Mouse (Mus musculus) A20 (cell line): ENCODE measurements around the gene Odf2.
"Not testable (repeated sequence)": the region's sequence is repeated elsewhere in the genome, so short reads cannot be mapped to it uniquely, and the experiment has no call there.

Experiments
- DNase-seq: peaks from one replicate; pipeline ENCODE4 v3.0.0-alpha.2; 2011; ENCODE audit warnings: low read depth, low spot score

The Odf2 gene

DNA sequence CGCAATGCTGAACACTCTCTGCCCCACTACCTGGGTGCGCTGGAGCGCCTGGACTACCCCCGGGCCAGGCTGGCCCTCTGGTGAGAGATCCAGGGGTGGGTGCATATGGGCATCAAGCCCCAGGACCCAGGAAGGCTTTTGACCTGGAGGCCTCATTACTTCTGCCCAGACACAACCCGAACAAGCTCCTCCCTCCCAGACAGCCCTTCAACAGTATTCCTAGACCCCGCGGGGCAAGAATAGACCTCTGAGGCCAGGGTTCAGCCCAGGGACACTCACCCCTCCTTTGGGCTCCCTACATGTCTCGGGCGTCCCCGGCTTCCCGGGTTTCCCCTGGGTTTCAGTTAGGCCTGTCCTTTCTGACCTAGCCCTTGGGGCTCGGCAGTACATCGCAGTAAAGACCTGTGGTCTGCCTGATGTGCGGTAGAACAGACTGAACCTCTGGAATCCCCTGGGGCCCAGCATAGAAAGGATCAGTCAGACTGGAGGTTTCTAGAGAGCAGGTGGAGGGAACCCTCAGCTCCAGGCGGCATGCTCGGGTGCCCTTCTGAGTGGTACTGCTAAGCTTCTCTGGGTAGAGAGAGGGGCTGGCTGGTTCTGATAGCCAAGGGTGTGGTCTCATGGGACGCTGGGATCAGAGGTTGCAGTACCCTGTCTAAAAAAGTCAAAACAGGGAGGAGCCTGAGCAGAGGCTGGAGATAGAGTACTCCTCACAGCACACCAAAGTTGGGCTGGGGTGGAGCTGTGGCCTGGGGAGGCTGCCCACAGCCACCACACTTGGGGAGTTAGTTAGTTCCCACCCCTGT is 19.2 kb upstream of the Odf2 start:
- no peak for DNase-seq

DNA sequence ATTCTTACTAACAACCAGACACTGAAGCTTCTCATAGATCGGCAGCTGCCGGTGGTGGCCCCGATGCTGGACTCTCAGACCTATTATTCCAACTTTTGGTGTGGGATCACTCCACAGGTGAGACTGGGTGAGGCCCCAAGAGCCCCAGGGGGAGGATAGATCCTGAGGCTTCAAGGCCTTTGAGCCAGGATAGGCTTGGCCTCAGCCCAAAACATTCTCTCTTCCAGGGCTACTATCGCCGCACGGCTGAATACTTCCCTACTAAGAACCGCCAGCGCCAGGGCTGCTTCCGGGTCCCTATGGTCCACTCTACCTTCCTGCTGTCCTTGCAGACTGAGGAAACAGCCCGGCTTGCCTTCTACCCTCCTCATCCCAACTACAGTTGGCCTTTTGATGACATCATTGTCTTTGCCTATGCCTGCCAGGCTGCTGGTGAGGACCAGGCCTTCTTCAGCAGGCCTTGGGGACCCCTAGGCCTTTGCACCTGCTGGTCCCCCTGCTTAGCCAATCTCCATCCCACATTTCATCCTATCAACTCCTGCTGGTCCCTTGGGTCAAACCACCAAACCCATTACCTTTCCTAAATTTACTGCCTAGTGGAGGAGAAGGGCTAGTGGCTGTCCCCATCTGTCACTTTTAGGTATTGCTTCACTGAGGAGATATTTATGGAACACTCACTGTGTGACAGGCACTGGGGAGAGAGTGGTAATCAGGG is 16.3 kb upstream of the Odf2 start:
- DNase-seq, result no peak

DNA sequence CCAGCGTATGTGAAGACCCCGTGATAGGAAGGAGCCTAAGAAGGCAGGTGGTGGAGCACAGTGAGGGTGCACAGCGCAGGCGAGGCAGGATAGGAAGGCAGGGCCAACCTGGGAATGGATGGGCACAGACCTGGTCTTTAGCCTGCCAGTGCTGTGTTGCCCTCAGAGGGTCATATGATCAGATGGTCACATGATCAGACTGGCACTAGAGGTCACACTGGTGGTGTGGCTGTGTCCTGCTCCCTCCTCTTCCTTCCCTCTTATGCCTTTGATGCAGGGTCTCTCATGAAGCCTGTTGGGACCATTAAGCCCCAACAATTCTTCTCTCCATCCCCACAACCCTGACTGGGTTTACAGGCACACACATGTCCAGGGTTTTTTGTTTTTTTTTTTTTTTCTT is 15.2 kb upstream of the Odf2 start:
- DNase-seq, result no peak

DNA sequence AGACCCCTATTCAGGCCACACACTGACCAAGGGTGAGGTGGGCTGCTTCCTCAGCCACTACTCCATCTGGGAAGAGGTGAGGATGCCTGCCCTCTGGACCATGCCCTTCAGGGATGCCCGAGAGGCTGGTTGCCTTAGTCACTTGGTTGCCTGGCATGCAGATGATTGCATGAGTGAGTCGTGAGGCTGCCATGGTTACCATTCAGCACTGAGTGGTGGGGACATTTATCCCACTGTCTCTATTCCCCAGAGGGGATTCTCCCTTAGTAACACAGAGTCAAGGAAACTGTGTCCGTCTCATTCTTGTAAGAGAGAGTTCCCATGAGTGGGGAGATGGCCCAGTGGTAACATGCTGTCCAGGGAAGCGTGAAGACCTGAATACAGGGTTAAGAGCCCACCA is 11.0 kb upstream of the Odf2 start:
- no peak for DNase-seq

DNA sequence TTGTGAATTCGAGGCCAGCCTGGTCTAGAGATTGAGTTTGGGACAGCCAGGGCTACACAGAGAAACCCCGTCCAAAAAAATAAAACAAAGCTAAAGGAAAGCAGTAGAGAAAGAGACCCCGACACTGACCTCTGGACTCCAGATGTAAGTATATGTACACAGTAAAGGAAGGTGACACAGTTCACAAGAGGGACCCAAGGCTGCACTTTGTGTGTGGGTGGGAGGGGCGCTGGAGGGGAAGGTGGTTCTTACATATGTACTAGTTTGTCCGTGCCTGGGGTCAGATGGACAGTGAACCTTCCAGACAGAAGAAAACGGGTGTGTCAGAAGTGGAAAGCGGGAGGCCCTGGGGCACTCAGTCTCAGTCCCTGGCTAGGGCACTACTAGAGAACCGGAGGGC is 9.8 kb upstream of the Odf2 start:
- no peak for DNase-seq

DNA sequence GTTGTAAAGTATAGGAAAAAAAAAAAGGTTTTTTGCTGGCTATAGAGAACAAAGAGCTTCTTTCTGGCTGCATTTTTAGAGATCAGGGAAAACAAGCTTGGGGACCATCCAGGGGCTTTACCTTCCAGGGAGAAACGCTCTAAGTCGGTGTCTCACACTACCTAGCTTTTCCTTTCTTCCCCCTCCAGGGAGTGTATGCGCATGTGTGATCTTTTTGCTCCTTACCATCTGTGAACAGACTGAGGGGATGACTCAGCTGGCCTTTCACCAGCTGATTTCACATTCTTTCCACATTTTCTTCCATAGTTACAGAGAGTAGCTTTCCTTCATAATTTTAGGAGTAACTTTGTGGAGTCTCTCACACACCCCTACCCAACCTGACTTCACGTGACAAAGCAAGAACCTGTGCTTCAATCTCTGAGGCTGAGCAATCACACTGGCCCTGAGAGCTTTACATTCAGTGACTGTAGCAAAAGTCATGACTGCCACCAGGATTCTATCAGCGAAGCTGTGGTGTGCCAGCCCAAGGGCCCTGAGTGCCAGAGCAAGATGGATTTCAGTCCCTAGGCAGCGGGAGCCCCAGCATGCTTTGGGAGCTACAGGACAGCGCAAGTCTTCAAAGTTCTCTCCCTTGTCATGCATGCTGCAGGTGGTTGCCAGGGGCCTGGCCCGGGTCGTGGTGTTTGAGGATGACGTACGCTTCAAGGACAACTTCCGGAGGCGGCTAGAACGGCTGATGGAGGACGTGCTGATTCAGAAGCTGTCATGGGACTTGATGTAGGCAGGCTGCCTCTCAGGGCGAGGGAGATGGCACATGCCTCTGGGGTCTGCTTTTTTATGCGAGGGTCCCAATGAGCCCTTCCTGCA is 8.8 kb upstream of the Odf2 start:
- no peak for DNase-seq

DNA sequence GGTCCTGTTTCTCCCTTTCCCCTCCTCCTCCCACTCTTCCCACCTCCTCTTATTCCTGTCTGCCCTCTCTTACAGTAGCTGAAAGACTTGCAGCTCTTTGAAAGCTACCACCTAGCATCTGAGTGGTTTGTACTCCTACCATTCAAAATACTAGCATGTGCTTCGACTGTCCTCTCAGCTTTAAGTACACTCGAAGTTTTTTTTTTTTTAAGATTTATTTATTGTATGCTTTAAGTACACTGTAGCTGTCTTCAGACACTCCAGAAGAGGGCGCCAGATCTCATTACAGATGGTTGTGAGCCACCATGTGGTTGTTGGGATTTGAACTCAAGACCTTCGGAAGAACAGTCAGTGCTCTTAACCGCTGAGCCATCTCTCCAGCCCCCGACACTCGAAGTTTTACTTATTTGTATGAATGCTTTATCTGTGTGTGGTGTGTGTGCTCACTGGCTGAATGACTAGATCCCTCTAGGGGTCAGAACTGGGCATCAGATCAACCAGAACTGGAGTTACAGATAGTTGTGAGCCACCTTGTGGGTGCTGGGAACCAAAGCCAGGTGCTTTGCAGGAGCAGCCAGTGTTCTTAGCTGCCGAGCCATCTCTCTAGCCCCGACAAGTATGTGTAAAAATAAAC is 2.2 kb upstream of the Odf2 start:
- peak; percentile 28 for DNase-seq

DNA sequence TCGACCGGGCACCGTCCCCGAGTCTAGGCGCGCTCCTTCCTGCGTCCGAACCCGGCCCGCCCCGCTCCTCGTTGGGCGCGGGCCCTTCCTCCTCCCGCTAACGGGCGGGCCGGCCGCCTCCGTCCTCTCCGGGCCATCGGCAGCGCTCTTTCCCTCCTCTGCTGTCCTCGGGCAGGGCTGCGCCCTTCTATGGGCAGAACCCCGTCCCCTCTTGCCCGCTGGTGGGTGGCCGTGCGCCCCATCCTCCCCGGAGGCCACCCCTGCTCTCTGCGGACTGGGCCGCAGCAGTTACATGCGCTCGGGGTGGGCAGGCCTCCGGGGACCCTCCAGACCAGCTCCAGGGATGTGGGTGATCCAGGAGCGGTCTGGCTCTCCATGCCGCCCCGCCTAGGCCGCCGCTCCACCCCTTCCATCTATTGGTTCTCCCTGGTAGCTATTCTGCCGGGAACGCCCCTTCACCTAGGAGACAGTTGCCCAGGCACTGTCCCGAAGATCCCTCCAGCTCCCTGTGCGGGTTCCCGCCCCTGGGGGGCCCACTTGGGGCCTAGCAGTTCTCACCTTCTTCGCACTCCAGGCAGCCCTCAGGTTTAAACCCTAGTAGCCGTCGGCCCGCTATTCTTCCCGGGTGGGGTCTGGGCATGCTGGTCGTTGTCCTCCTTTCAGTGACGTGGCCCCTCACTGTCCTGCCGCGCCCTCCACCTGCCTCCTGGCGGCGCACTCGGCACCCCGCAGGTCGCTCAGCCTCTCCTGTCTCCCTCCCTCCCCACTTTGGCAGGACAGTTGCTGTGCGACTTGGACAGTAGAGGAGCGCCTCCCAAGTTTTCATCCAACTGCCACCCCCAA is 1.2 kb downstream of the Odf2 start:
- peak; percentile 91 for DNase-seq

DNA sequence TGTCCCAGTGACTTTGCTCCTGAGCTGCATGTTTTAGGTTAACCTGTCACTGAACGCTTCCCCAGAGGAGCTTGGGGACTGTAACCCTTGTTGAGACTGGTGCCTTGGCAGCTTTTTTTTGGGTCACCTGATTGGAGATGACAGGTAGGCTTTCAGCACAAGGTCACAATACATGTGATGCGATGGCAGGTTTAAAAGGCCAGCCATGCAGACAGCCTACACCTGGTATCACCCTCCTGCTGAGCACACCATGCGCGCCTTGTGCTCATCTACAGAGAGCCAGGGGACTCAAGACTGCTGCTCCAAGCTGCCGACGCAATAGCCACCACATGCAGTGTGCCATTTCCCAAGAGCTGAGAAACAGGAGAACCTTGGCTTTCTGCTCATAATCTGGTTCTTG is 2.8 kb downstream of the Odf2 start:
- no peak for DNase-seq

DNA sequence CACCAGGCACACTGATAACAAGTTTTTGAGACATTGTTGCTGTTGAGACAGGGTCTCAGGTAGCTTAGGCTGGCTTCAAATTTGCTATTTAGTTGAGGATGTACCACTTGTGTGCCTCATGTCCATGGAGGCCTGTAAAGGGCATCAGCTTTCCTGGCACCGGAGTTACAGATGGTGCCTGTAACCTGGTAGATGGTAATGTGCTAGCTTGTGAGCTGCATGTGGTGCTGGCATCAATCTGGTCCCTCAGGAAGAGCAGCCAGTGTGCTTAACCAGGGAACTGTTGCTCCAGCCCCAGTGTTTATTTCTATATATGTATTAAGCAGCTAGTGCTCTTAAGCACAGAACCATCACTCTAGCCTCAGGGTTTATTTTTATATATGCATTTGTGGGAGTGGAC is 7.0 kb downstream of the Odf2 start:
- no peak for DNase-seq

DNA sequence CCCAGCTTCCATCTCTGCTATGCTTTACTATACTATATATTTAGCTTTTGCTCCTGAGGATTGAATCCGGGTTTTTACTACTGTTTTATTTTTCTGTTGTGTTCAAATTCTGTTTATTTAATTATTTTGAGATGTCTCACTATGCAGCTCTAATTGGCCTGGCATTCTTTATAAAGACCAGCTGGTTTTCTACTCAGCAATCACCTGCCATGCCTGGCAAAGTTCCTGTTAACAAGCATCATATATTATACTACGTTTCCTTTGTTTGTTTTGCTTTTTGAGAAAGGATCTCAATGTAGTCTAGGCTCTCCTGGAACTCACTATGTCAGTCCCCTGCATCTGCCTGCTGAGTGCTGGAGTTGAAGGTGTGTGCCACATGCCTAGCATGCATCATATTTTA is 8.3 kb downstream of the Odf2 start:
- DNase-seq, result no peak

DNA sequence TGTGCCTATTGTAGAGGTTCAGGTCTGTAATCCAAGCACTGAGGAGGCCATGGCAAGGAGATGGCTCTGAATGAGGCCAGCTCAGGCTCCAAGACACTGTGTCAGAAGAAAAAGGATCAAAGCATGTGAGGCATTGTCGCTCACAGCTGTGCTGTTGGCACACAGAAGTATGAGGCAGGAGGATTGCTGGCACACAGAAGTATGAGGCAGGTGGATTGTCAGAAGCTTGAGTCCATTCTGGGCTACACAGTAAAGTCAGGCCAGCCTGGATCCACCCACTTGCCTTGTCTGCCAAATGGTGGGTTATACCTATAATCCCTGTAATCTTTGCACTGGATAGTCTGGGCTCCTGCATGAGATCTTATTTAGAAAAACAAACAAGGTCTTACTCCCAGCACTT is 9.1 kb downstream of the Odf2 start:
- DNase-seq, result no peak

DNA sequence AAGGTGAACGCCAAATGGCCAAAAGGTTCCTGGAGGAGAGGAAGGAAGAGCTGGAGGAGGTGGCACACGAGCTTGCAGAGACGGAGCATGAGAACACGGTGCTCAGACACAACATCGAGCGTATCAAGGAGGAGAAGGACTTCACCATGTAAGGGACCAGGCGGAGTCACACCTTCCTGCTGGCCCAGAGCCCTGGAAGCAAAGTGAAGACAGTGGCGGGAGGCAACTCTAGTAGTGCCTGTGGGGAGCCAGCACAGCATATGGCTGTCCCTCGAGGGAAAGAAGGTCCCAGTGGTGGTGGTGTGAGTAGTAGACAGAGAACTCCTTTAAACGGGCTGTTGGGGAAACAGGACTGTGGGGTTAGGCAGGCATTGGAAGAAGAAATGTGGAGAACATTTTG is 13.2 kb downstream of the Odf2 start:
- DNase-seq, result no peak

DNA sequence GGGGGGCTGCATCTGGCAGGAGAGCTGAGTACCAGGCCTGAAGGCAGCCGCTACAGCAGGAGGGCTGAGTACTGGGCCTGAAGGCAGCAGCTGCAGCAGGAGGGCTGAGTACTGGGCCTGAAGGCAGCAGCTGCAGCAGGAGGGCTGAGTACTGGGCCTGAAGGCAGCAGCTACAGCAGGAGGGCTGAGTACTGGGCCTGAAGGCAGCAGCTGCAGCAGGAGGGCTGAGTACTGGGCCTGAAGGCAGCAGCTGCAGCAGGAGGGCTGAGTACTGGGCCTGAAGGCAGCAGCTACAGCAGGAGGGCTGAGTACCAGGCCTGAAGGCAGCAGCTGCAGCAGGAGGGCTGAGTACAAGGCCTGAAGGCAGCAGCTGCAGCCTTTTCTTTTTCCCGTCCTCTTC is 19.1 kb downstream of the Odf2 start:
- DNase-seq, result not testable (repeated sequence)

DNA sequence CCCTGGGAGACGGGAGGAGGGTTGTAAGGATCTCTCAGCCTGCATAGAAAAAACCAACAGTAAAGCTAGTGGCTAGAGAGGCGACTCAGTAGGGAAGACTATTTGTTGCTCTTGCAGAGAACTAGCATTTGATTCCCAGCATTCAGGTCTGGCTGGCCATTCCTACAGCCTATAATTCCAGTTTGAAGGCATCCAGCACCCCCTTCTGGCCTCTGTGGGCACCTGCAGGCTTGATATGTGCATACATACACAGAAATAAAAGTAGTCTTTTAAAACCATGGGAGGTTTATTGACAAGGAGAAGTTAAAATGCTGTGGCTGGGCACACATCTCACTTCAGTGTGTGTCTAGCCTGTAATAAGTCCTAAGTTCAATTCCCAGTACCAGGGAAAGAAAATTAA is 21.0 kb downstream of the Odf2 start:
- DNase-seq, result peak; percentile 46

DNA sequence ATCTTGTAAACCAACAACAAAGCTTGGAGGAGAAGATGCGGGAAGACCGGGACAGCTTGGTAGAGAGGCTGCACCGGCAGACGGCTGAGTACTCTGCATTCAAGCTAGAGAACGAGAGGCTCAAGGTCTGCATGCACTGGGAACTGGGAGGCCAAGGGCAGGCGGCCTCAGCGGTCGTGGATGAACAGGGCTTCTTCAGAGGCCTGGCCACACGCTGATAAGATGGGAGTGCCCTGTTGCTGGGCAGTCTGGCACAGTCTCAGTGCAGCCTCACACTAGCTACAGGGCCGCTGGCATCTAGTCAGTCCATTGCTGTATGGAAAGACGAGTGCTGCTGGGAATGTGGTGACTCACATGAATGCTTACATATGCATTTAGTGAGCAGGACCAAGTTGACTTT is 28.6 kb downstream of the Odf2 start:
- no peak for DNase-seq

DNA sequence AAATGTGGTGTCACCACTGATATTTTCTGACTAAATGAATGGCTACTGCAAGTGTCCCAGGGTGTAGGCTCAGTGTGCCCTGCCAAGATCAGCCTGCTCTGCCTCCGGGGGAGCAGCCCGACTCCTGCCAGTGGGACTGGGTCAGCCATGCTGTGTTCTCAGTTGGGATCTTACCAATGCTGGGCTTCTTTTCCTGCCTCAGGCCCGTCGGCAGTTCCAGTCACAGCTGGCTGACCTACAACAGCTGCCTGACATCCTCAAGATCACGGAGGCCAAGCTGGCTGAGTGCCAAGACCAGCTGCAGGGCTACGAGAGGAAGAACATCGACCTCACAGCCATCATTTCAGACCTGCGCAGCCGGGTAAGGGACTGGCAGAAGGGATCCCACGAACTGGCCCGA is 33.0 kb downstream of the Odf2 start:
- peak; percentile 90 for DNase-seq

DNA sequence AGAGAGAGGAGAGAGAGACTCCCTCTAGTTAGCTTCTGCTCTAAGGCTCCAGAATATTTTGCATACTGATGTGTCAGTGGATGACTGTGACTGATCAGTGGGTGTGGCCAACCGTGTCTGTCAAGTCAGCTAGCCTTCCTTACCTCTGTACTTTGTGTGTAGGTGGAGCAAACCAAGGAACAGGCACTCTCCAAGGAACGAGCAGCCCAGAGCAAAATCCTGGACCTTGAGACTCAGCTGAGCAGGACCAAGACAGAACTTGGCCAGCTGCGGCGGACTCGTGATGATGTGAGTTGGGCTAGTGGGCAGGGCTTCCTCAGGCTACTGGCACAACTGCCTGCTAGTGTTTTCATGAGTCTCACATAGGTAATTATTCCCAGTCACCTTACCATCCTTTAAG is 37.5 kb downstream of the Odf2 start:
- no peak for DNase-seq

DNA sequence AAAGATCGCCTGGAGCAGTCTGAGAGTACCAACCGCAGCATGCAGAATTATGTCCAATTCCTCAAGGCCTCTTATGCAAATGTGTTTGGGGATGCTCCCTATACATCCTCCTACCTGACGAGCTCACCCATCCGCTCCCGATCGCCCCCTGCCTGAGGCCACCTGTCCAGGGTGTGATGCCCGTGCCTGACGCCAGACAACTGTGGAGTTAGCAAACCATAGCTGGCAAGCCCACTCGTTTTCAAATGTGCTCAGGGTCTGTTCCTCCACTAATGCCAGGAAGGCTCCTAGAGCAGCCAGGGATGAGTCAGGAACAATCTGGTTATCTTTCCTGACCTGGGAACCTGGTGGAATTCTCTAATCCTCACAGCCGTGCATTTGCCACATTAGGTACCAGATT is 41.5 kb downstream of the Odf2 start:
- DNase-seq, result no peak

DNA sequence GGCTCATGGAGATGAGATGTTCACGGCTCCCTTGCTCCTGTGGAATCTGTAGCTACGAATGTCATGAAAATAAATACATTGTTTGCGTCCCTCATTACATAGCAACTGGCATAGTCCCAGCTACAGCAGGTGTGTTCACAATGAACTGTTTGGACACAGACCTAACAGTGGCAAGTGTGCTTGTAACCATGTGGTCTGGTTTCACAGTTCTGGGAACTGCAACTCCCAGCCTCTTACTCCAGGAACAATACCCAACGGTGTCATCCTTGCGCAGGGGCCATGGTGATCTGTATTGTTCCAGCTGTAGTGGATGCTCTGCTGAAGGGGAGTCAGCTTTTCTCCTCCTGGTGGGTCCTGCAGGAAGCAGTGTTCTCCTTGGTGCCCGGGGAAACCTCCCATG is 42.2 kb downstream of the Odf2 start:
- DNase-seq, result no peak
